Mouse (Mus musculus) midbrain, embryonic 16.5 days (tissue): Measurements from ENCODE around the gene Hist1h4i. TPM values are rescaled to one million over a fixed set of nuclear protein-coding genes. Genes with fewer than 3 reads are reported as not detected.
"Not testable (repeated sequence)": the region's sequence is repeated elsewhere in the genome, so short reads cannot be mapped to it uniquely, and the experiment has no call there.

Experiments
- ATAC-seq: fragments of 200-750 bp; cut with Nextera tagmentation; 2 replicates; pipeline ENCODE4 v1.8.0; 2017; ENCODE audit warnings: moderate TSS enrichment
- H3K27ac ChIP-seq: fragments of 300-500 bp; sonication (generic); 2 replicates; pipeline ENCODE4 v1.5.1; 2014; ENCODE audit warnings: mild to moderate bottlenecking, low read length, mixed read lengths
- H3K27me3 ChIP-seq: fragments of 300-500 bp; sonication (generic); 2 replicates; pipeline ENCODE4 v1.6.1; 2014; ENCODE audit warnings: low read depth, low read length, mixed read lengths; ENCODE audit not compliant: control insufficient read depth, insufficient read depth
- H3K36me3 ChIP-seq: fragments of 300-500 bp; sonication (generic); 2 replicates; pipeline ENCODE4 v1.6.1; 2014; ENCODE audit warnings: mild to moderate bottlenecking, low read length, moderate library complexity, mixed read lengths; ENCODE audit not compliant: control insufficient read depth, insufficient read depth
- H3K4me1 ChIP-seq: fragments of 300-500 bp; sonication (generic); 2 replicates; pipeline ENCODE4 v1.6.1; 2014; ENCODE audit warnings: mild to moderate bottlenecking, low read length, mixed read lengths; ENCODE audit not compliant: control insufficient read depth, insufficient read depth
- H3K4me2 ChIP-seq: fragments of 300-500 bp; sonication (generic); 2 replicates; pipeline ENCODE4 v1.6.1; 2014; ENCODE audit warnings: mild to moderate bottlenecking, low read length, mixed read lengths
- H3K4me3 ChIP-seq: fragments of 300-500 bp; sonication (generic); 2 replicates; pipeline ENCODE4 v1.5.1; 2014; ENCODE audit warnings: low read depth, mild to moderate bottlenecking, low read length, moderate library complexity, mixed read lengths
- H3K9ac ChIP-seq: fragments of 300-500 bp; sonication (generic); 2 replicates; pipeline ENCODE4 v1.6.1; 2014; ENCODE audit warnings: low read depth, low read length, mixed read lengths
- H3K9me3 ChIP-seq: fragments of 300-500 bp; sonication (generic); replicated peaks from 2 replicates; pipeline ENCODE4 v1.6.1; 2014; ENCODE audit warnings: mild to moderate bottlenecking, low read length, mixed read lengths; ENCODE audit not compliant: control insufficient read depth, poor library complexity, severe bottlenecking
- WGBS: fragments of 180-500 bp; shearing (Covaris S2); extraction: QIAGEN DNeasy Blood & Tissue Kit; methylation state at CpG from one replicate; pipeline ENCODE4 v1.1.7; 2014; 5-methylcytosine and 5-hydroxymethylcytosine counted together
- polyA plus RNA-seq: library from polyadenylated mRNA; unstranded; fragments of >200 nt; fragmentation: Nextera tagmentation; extraction: Ambion mirVana; gene quantifications from 2 replicates; pipeline ENCODE4 v1.2.1, GENCODE M21; 2015

The Hist1h4i gene
- polyA plus RNA-seq, 1 experiment from 2014 or later, result 4.0 TPM

- WGBS, result 66% methylated on average over 5 of the region's 5 CpGs
Observed at GRCm38 (mm10) chr13:22039364-22039763, 1.8 kb downstream of the Hist1h4i start.

GRCm38 (mm10) chr13:22037415-22037814 lies 3.7 kb downstream of the Hist1h4i start:
- no peaks in the 10 kb centered on the region for H3K36me3 ChIP-seq
- ATAC-seq, result no peak
- H3K4me3 ChIP-seq, result no peak overlapping the region
- WGBS, result 79% methylated on average over 2 of the region's 2 CpGs
- peaks cover 33% of the 10 kb centered on the region for H3K4me1 ChIP-seq
- no peaks in the 10 kb centered on the region for H3K9me3 ChIP-seq
- H3K27me3 ChIP-seq, result no peaks in the 10 kb centered on the region
- no peak overlapping the region for H3K9ac ChIP-seq
- H3K4me2 ChIP-seq, result no peak overlapping the region
- H3K27ac ChIP-seq, result no peak overlapping the region

More at GRCm38 (mm10) chr13:22039364-22039763, 1.8 kb downstream of the Hist1h4i start:
- peaks cover 40% of the 10 kb centered on the region for H3K4me1 ChIP-seq
- H3K9ac ChIP-seq, result no peak overlapping the region
- no peak overlapping the region for H3K27ac ChIP-seq
- H3K4me3 ChIP-seq, result no peak overlapping the region
- no peak overlapping the region for H3K4me2 ChIP-seq
- H3K9me3 ChIP-seq, result no peaks in the 10 kb centered on the region
- no peaks in the 10 kb centered on the region for H3K36me3 ChIP-seq
- H3K27me3 ChIP-seq, result no peaks in the 10 kb centered on the region
- no peak for ATAC-seq

- Histone ChIP-seq H3K27me3 (no peaks in the 10 kb centered on the region), H3K9me3 (no peaks in the 10 kb centered on the region), H3K9ac (no peak overlapping the region), H3K36me3 (no peaks in the 10 kb centered on the region), H3K4me1 (peaks cover 29% of the 10 kb centered on the region), H3K4me3 (no peak overlapping the region), H3K27ac (no peak overlapping the region), H3K4me2 (no peak overlapping the region; the same call in 1 of the 2 replicates)
- WGBS, result 65% methylated on average over 3 of the region's 3 CpGs
- no peak for ATAC-seq
Observed at GRCm38 (mm10) chr13:22036986-22037385, 4.2 kb downstream of the Hist1h4i start.

GRCm38 (mm10) chr13:22036149-22036956 lies 4.8 kb downstream of the Hist1h4i start:
- no peaks in the 10 kb centered on the region for H3K27me3 ChIP-seq
- H3K27ac ChIP-seq, result peak overlapping the region; percentile 59; the same call in 1 of the 2 replicates
- H3K4me3 ChIP-seq, result peak overlapping the region; percentile 40
- H3K9ac ChIP-seq, result 0 out of 2 replicates have a peak overlapping the region, but pooled peaks have one; percentile 21
- H3K36me3 ChIP-seq, result no peaks in the 10 kb centered on the region
- H3K4me2 ChIP-seq, result peak overlapping the region; percentile 74
- peaks cover 25% of the 10 kb centered on the region for H3K4me1 ChIP-seq
- peak; percentile 22; the same call in 1 of the 2 replicates for ATAC-seq
- H3K9me3 ChIP-seq, result no peaks in the 10 kb centered on the region
- 2% methylated on average over 17 of the region's 23 CpGs for WGBS

- H3K27me3 ChIP-seq, H3K36me3 ChIP-seq, H3K9me3 ChIP-seq: not testable (repeated sequence)
- Histone ChIP-seq H3K4me1 (peaks cover 22% of the 10 kb centered on the region), H3K27ac (peak within 1 kb of the TSS; percentile 59; the same call in 1 of the 2 replicates), H3K9ac (peak within 1 kb of the TSS; percentile 35; the same call in 1 of the 2 replicates), H3K4me3 (peak within 1 kb of the TSS; percentile 43), H3K4me2 (peak within 1 kb of the TSS; percentile 74)
- under 1% methylated on average over 21 of the region's 69 CpGs for WGBS
- peak; percentile 99 for ATAC-seq
Observed at GRCm38 (mm10) chr13:22035267-22036148, 5.7 kb downstream of the Hist1h4i start, which contains the start of the genes Hist1h2ah and Hist1h2bk. Gene Hist1h2ah, minus strand, starts transcription at chr13:22035568. Gene Hist1h2bk, plus strand, starts transcription at chr13:22035870.

GRCm38 (mm10) chr13:22034443-22035266 lies 6.5 kb downstream of the Hist1h4i start:
- no peaks in the 10 kb centered on the region for H3K36me3 ChIP-seq
- no peak overlapping the region for H3K27ac ChIP-seq
- under 1% methylated on average over 10 of the region's 14 CpGs for WGBS
- H3K27me3 ChIP-seq, result no peaks in the 10 kb centered on the region
- H3K9ac ChIP-seq, result peak overlapping the region; percentile 35; the same call in 1 of the 2 replicates
- H3K4me1 ChIP-seq, result peaks cover 14% of the 10 kb centered on the region
- peak overlapping the region; percentile 64 for H3K4me2 ChIP-seq
- no peaks in the 10 kb centered on the region for H3K9me3 ChIP-seq
- H3K4me3 ChIP-seq, result peak overlapping the region; percentile 33
- ATAC-seq, result no peak; the same call in 1 of the 2 replicates

- Histone ChIP-seq H3K9me3 (no peaks in the 10 kb centered on the region), H3K4me3 (no peak overlapping the region), H3K36me3 (no peaks in the 10 kb centered on the region), H3K4me2 (no peak overlapping the region), H3K27me3 (no peaks in the 10 kb centered on the region), H3K9ac (no peak overlapping the region), H3K4me1 (peaks cover 14% of the 10 kb centered on the region), H3K27ac (no peak overlapping the region)
- WGBS, result 51% methylated on average over 5 of the region's 5 CpGs
- no peak for ATAC-seq
Observed at GRCm38 (mm10) chr13:22033741-22034442, 7.3 kb downstream of the Hist1h4i start.

GRCm38 (mm10) chr13:22030493-22030892 lies 10.7 kb downstream of the Hist1h4i start:
- H3K9ac ChIP-seq, result no peak overlapping the region
- no peak overlapping the region for H3K4me3 ChIP-seq
- WGBS, result 15% methylated on average over 4 of the region's 4 CpGs
- no peak overlapping the region for H3K4me2 ChIP-seq
- H3K9me3 ChIP-seq, result no peaks in the 10 kb centered on the region
- ATAC-seq, result no peak
- no peaks in the 10 kb centered on the region for H3K36me3 ChIP-seq
- H3K4me1 ChIP-seq, result peaks cover 13% of the 10 kb centered on the region
- no peak overlapping the region for H3K27ac ChIP-seq
- no peaks in the 10 kb centered on the region for H3K27me3 ChIP-seq
